In genomic region chr10:9537686-9538085, GRCm38 (mm10) we compare ENCODE assay signal across 20 mouse cellular contexts.
A peak's percentile ranks its signal among the peaks of the same experiment; 100 is the strongest.
DNase-seq lines count a peak whose midpoint lies in the region; ATAC-seq and TF ChIP-seq lines count a peak whose summit lies in the region.
"Had no signal": no experiment of that assay in that cellular context is flagged by ENCODE, and none has a peak within 500 bp of the region (broad histone marks: within the 10 kb centered on the region; RNA-seq: fewer than 3 reads in every experiment).

No protein-coding gene starts in this region.

- peak; percentile 37; the same call in 1 of the 2 replicates for ATAC-seq in forebrain, embryonic 12.5 days (ENCODE audit: low FRiP score)
- ATAC-seq in forebrain, embryonic 13.5 days, result no peak
- ATAC-seq in lung, postnatal 0 days, result peak; percentile 49
- no peak for ATAC-seq in megakaryocyte progenitor cell, adult 5-6 weeks (replicated peaks; ENCODE audit: poor library complexity)
- ATAC-seq: activated CD4-positive, CD25-positive, alpha-beta regulatory T cell, adult 4 months; Patski had no signal

- no peak overlapping the region for H3K4me2 ChIP-seq in forebrain, embryonic 12.5 days
- H3K4me2 ChIP-seq in forebrain, embryonic 13.5 days, result no peak overlapping the region
- no peak overlapping the region for H3K4me2 ChIP-seq in lung, postnatal 0 days (replicated peaks; ENCODE audit: low read depth, low read length)
- H3K4me2 ChIP-seq: heart, embryonic 11.5 days; heart, embryonic 15.5 days; hindbrain, embryonic 14.5 days had no signal

- H3K9ac ChIP-seq in forebrain, embryonic 12.5 days, result no peak overlapping the region
- no peak overlapping the region for H3K9ac ChIP-seq in forebrain, embryonic 13.5 days
- no peak overlapping the region for H3K9ac ChIP-seq in lung, postnatal 0 days (replicated peaks; ENCODE audit: low read depth)
- H3K9ac ChIP-seq: heart, embryonic 15.5 days; hindbrain, embryonic 14.5 days had no signal

- no peak overlapping the region for H3K4me3 ChIP-seq in forebrain, embryonic 12.5 days (replicated peaks)
- H3K4me3 ChIP-seq in forebrain, embryonic 13.5 days, result no peak overlapping the region
- H3K4me3 ChIP-seq in lung, postnatal 0 days (ENCODE audit: low read depth, low read length), result no peak overlapping the region
- H3K4me3 ChIP-seq in lung, adult 2 months (replicated peaks; ENCODE audit: extremely low read depth, low read depth, low read length), result no peak overlapping the region
- no peak overlapping the region for H3K4me3 ChIP-seq in kidney, adult 2 months (ENCODE audit: insufficient read depth, low read depth, low read length)
- H3K4me3 ChIP-seq: embryonic facial prominence, embryonic 10.5 days; heart, adult 2 months; heart, embryonic 15.5 days had no signal

- H3K27ac ChIP-seq in forebrain, embryonic 12.5 days, result no peak overlapping the region
- no peak overlapping the region for H3K27ac ChIP-seq in forebrain, embryonic 13.5 days
- no peak overlapping the region for H3K27ac ChIP-seq in lung, postnatal 0 days (ENCODE audit: low read length)
- no peak overlapping the region for H3K27ac ChIP-seq in kidney, adult 2 months (ENCODE audit: insufficient read depth, low read depth, low read length)
- H3K27ac ChIP-seq: embryonic facial prominence, embryonic 10.5 days; heart, embryonic 15.5 days; hindbrain, embryonic 14.5 days had no signal

- TF ChIP-seq POLR2A in lung, adult 2 months (IDR thresholded peaks at IDR 0.05; ENCODE audit: borderline replicate concordance, extremely low read depth, low read depth, low read length), result no peak
- no peak for TF ChIP-seq POLR2A in kidney, adult 2 months (IDR thresholded peaks at IDR 0.05; ENCODE audit: low read depth, low read length)

- no peaks in the 10 kb centered on the region for H3K9me3 ChIP-seq in forebrain, embryonic 12.5 days
- H3K9me3 ChIP-seq in forebrain, embryonic 13.5 days (replicated peaks), result no peaks in the 10 kb centered on the region
- no peaks in the 10 kb centered on the region for H3K9me3 ChIP-seq in lung, postnatal 0 days (ENCODE audit: low read length)
- H3K9me3 ChIP-seq: embryonic facial prominence, embryonic 10.5 days; heart, embryonic 15.5 days had no signal

- no peak for TF ChIP-seq EP300 in lung, postnatal 0 days (IDR thresholded peaks at IDR 0.05)

- H3K36me3 ChIP-seq in forebrain, embryonic 12.5 days (replicated peaks), result no peaks in the 10 kb centered on the region
- H3K36me3 ChIP-seq in forebrain, embryonic 13.5 days (ENCODE audit: poor library complexity, severe bottlenecking), result no peaks in the 10 kb centered on the region
- no peaks in the 10 kb centered on the region for H3K36me3 ChIP-seq in lung, postnatal 0 days (ENCODE audit: insufficient read depth, low read length)
- H3K36me3 ChIP-seq in kidney, adult 2 months (ENCODE audit: control insufficient read depth, insufficient read depth, low read length), result no peaks in the 10 kb centered on the region
- H3K36me3 ChIP-seq: embryonic facial prominence, embryonic 10.5 days; heart, embryonic 15.5 days had no signal

- peak; percentile 53 for DNase-seq in lung, postnatal 0 days (ENCODE audit: low spot score)
- DNase-seq in lung, adult 2 months, result no peak
- DNase-seq in MN1 (ENCODE audit: low spot score), result peak; percentile 84
- peak; percentile 18 for DNase-seq in lung, postnatal 14 days
- no peak for DNase-seq in kidney, adult 2 months
- DNase-seq: adrenal gland, postnatal 14 days; cerebellum, adult 2 months; cerebellum, postnatal 10 days; gastrocnemius, postnatal 14 days; heart, adult 2 months; heart, postnatal 14 days had no signal

- TF ChIP-seq CTCF in lung, postnatal 0 days (IDR thresholded peaks at IDR 0.05), result no peak
- TF ChIP-seq CTCF in lung, adult 2 months (IDR thresholded peaks at IDR 0.05; ENCODE audit: insufficient read depth, low read length), result no peak
- no peak for TF ChIP-seq CTCF in kidney, adult 2 months (conservative IDR thresholded peaks at IDR 0.05; ENCODE audit: insufficient read depth, insufficient read length, low read depth, low read length)

- H3K27me3 ChIP-seq in forebrain, embryonic 12.5 days, result no peaks in the 10 kb centered on the region
- H3K27me3 ChIP-seq in forebrain, embryonic 13.5 days, result no peaks in the 10 kb centered on the region
- no peaks in the 10 kb centered on the region for H3K27me3 ChIP-seq in lung, postnatal 0 days (replicated peaks; ENCODE audit: insufficient read depth, low read length)
- H3K27me3 ChIP-seq in kidney, adult 2 months (replicated peaks; ENCODE audit: control insufficient read depth, insufficient read depth, low read length), result no peaks in the 10 kb centered on the region
- H3K27me3 ChIP-seq: heart, embryonic 15.5 days had no signal

- peaks cover 26% of the 10 kb centered on the region for H3K4me1 ChIP-seq in forebrain, embryonic 12.5 days
- peaks cover 22% of the 10 kb centered on the region for H3K4me1 ChIP-seq in forebrain, embryonic 13.5 days
- H3K4me1 ChIP-seq in lung, postnatal 0 days (ENCODE audit: insufficient read depth, low read depth, low read length), result no peaks in the 10 kb centered on the region
- peaks cover 3% of the 10 kb centered on the region; the same call in 1 of the 2 replicates for H3K4me1 ChIP-seq in lung, adult 2 months (ENCODE audit: control insufficient read depth, insufficient read depth, low read length)
- H3K4me1 ChIP-seq in kidney, adult 2 months (ENCODE audit: control insufficient read depth, insufficient read depth, low read length), result no peaks in the 10 kb centered on the region

- 79% methylated on average over 3 of the region's 3 CpGs for WGBS in forebrain, embryonic 12.5 days
- 78% methylated on average over 3 of the region's 3 CpGs for WGBS in forebrain, embryonic 13.5 days
- 75% methylated on average over 3 of the region's 3 CpGs for WGBS in lung, postnatal 0 days
- 61% methylated on average over 3 of the region's 3 CpGs for WGBS in lung, adult 2 months
- WGBS in kidney, adult 2 months, result 82% methylated on average over 3 of the region's 3 CpGs

Comparison
In these comparisons a context has a peak if more than half of its experiments do, and no peak if none do; other contexts are left out.
1. ATAC-seq: peak in forebrain, embryonic 12.5 days (single experiment) and lung, postnatal 0 days (single experiment); none in forebrain, embryonic 13.5 days (single experiment) and megakaryocyte progenitor cell, adult 5-6 weeks (single experiment).
2. DNase-seq: peak in lung, postnatal 0 days (single experiment), MN1 (single experiment) and lung, postnatal 14 days (single experiment); none in lung, adult 2 months (single experiment) and kidney, adult 2 months (single experiment).